Mouse (Mus musculus) gastrocnemius, postnatal 10 days (tissue): Measurements from ENCODE around the gene Insl5. TPM values are rescaled to one million over a fixed set of nuclear protein-coding genes. Genes with fewer than 3 reads are reported as not detected.

Source experiments
- DNase-seq: peaks from one replicate; pipeline ENCODE4 v3.0.0; 2021; ENCODE audit warnings: mixed read lengths
- total RNA-seq, 2 experiments: library from RNA; stranded (reverse); gene quantifications; 2 replicates each; pipeline ENCODE4 v1.2.3; 2021

Gene Insl5
- total RNA-seq, 2 experiments from 2014 or later, result not detected

DNA sequence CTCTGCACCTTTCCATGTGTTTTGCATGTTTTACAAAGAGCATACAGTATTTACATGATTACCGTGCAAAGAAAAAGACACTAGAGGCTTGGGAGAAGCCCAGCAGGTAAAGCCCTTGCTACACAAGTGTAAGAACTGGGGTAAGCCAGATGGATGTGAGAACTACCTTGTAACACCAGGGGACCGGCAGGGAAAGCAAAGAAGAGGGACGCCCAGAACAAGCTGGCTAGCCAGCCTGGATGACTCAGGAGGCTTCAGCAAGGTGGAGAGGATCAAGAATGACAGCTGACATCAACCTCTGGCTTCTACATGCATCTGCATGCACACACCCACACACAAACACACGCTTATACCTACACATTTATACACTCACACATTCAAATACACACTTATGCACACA is 36.6 kb downstream of the Insl5 start:
- no peak for DNase-seq

DNA sequence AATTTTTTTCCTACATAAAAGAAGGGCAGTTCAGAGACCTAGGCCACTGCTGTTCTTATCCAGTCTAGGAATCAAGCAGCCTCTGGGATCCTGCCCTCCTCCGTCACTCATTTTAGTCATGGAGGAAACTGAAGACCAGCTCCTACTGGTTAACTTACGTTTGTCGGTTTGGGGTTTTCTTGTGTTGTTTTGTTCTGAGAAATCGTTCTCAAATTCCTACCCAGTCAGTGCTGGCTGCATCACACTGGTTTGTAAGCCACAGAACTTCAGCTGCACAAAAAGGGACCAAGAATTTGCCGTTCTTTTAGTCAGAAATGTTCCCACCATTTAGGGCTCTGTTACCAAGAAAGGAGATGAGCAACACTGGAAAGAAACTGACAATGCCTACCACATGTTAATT is 37.3 kb downstream of the Insl5 start:
- no peak for DNase-seq

DNA sequence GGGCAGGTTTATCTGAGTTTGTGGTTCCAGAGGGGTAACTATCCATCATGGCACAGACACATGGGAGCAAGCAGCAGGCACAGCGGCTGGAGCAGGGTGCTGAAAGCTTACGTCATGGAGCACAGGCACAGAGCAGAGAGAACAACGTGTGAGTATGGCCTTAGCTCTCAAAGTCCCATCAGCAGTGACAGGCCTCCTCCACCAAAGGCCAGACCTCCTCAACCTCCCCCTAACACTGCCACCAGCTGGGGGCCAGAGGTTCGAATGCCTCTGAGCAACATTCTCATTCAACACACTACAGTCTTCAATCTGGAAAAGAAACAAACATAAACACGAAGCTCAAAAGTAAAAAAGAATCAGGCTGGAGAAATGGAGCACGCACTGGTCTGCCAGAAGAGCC is 38.1 kb downstream of the Insl5 start:
- no peak for DNase-seq

DNA sequence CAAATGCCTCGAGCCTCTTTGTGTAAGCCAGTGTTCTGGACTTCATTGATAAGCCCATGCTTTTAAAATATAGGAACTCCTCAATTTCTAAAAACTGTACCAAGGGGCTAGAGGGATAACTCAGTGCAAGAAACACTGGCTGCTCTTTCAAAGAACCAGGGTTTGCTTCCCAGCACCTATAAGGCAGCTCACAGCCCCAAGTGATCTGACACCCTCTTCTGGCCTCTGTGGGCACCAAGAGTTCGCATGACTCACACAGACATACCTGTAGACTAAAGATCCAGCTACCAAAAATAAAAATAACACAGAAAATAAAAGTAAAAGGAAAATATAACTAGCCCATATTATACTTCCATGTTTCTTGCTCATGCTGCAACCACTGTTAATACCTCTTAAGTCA is 38.9 kb downstream of the Insl5 start:
- DNase-seq, result no peak

- no peak for DNase-seq
Observed at GRCm38 (mm10) chr4:102987325-102987724, 39.3 kb downstream of the Insl5 start.

DNA sequence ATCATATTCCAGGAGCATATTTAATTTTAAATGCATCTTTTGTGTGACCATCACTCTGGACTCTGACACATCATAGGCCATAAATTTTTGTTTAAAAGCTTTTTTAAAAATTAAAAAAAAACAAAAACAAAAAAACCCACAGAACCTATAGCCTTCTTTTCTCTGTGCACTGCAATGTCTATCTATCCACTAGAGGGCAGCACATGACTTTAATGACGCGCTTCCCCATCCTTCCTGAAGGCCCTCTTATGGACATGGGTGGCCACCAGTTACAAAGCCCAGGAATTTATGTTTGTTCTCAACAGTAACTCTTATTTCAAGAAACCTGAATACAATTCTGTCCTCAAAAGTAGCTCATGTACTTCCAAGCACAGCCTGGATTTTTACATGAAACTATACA is 39.7 kb downstream of the Insl5 start:
- peak; percentile 41 for DNase-seq

- DNase-seq, result no peak
Observed at GRCm38 (mm10) chr4:102986173-102986572, 40.5 kb downstream of the Insl5 start.

DNA sequence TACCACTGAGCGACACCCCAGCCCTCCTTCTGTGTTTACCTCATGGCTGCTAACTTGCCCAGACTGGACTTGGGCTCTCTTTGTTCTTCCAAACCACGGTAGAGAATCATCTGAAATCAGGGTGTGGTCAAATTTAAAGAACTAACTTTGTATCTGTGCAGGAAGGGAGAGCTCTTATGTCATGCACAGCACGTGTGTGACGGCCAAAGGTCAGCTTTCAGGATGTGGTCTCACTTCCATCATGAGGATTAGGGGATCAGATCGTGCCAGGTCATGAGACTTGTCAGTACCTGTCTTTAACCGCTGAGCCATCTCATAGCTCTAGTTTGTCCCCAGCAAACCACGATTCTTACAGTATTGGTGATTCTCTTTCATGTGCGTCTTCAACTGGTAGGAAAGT is 44.9 kb downstream of the Insl5 start:
- DNase-seq, result no peak

DNA sequence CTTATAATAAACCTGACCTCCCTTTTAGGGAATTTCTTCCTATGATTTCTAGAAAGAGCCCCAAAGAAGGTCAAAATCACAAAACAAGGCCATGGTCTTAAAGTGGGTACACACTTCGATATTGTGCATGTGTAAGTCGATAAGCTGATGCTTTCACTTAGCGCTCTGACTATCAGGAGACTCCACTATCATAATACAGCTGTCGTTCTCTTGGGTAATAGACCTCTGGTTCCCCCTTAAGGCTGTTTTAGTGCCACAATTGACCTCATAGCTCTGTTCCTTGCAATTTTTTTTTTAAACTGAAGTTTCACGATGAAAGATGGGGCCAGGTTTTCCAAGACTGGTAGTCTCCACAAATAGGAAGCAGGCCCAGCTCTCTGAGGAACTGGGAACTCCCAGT is 47.3 kb downstream of the Insl5 start:
- no peak for DNase-seq

- DNase-seq, result peak; percentile 26
Observed at GRCm38 (mm10) chr4:102978440-102978839, 48.2 kb downstream of the Insl5 start, which contains the start of gene Tctex1d1. TSS of gene Tctex1d1 (plus strand) at chr4:102978606.

GRCm38 (mm10) chr4:102977778-102978321 is 48.8 kb downstream of the Insl5 start:
- no peak for DNase-seq

DNA sequence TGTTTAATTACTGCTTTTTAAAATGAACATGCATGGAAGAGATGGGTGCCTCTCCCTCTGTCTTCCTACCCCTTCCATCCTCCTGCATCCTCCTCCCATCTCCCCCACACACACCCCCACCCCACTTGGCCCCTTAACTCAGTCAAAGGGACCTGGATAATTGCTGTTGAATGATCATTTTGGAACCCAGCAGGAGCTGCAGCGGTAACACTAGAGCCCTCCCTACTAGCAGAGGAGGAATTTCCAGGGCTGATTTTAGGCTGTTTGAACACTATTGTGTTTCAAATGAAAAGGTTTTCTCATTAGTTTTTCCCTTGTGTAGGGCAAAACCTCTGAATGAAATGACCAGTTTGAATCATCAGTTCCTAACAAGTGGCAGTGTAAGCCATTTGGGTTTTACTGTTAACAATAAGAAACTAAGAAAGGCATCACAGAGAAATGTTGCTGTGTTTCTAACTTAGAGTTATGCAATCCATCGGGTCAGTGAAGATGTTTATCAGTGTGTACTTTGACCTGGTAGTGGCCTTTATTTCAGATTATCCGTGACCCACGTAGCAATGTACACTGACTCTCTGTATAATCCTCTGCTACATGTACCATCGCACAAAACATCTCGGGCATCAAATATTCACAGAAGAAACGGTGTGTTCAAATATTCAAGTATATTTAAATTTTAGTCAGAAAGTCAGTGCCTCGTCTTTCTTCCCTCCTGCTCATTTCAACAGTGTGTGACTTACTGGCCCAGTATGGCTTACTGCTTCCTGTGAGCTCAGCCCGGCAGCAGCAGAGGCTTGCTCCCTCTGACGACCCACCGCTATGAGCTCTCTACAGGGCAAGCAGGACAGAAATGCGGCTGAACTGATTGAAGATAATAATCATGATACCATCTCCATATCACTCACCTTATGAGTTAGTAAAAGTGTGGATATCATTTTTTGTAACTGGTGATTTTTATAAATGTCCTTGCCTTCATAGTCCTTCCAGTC is 50.1 kb downstream of the Insl5 start:
- DNase-seq, result no peak

GRCm38 (mm10) chr4:102974172-102974571 is 52.5 kb downstream of the Insl5 start:
- DNase-seq, result no peak

- no peak for DNase-seq
Observed at GRCm38 (mm10) chr4:102972071-102972470, 54.6 kb downstream of the Insl5 start.

GRCm38 (mm10) chr4:102971159-102971558 is 55.5 kb downstream of the Insl5 start:
- DNase-seq, result no peak

DNA sequence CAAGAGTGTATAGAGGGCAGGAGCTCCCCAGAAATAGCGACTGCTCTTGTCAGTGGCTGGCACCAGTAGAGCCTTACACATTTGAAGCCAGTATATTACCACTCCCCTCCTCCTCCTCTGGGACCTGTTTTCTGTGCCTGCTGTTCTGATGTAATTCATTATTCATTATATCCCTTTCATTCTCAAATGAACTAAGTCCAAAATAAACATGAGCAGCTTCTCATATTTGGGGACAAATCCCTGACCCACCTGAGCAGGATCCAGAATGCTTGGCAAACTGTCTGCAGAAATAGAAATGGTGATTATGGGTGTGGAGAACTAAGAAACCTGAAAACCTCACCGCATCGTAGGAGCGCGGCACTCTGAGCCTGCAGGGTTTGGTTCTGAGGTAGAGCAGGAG is 57.0 kb downstream of the Insl5 start:
- no peak for DNase-seq

Other genes with a start within 250 kb of the Insl5 start
- not detected for gene Tctex1d1, start 48.2 kb downstream of the Insl5 start, total RNA-seq
- 10 to 100 TPM; 28.1 to 35.4 TPM for gene Mier1, start 87.5 kb upstream of the Insl5 start, total RNA-seq
- gene Wdr78, start 87.7 kb upstream of the Insl5 start, total RNA-seq, result 1 to 10 TPM in 1 of 2 experiments, under 1 TPM in 1; 0.89 to 1.6 TPM
- 1 to 10 TPM; 4.8 to 5.5 TPM for gene Slc35d1, start 188.3 kb upstream of the Insl5 start, total RNA-seq